In genomic region chr3:155510161-155510857, GRCm38 (mm10) we compare ENCODE assay signal across 24 mouse cellular contexts.
DNase-seq lines count a peak whose midpoint lies in the region; ATAC-seq and TF ChIP-seq lines count a peak whose summit lies in the region.
"Had no signal": no experiment of that assay in that cellular context is flagged by ENCODE, and none has a peak within 500 bp of the region (broad histone marks: within the 10 kb centered on the region; RNA-seq: fewer than 3 reads in every experiment).

No protein-coding gene starts in this region.

- TF ChIP-seq POLR2A in kidney, adult 2 months (IDR thresholded peaks at IDR 0.05; ENCODE audit: low read depth, low read length), result no peak

- H3K9me3 ChIP-seq in embryonic facial prominence, embryonic 13.5 days, result no peaks in the 10 kb centered on the region
- H3K9me3 ChIP-seq in embryonic facial prominence, embryonic 10.5 days, result no peaks in the 10 kb centered on the region
- no peaks in the 10 kb centered on the region for H3K9me3 ChIP-seq in kidney, embryonic 15.5 days (replicated peaks)
- H3K9me3 ChIP-seq in kidney, postnatal 0 days (replicated peaks; ENCODE audit: low read length), result no peaks in the 10 kb centered on the region
- no peaks in the 10 kb centered on the region for H3K9me3 ChIP-seq in neural tube, embryonic 12.5 days
- H3K9me3 ChIP-seq: forebrain, embryonic 13.5 days; forebrain, embryonic 15.5 days had no signal

- H3K4me1 ChIP-seq in embryonic facial prominence, embryonic 13.5 days, result no peaks in the 10 kb centered on the region
- H3K4me1 ChIP-seq in embryonic facial prominence, embryonic 10.5 days, result no peaks in the 10 kb centered on the region
- H3K4me1 ChIP-seq in kidney, embryonic 15.5 days, result no peaks in the 10 kb centered on the region
- H3K4me1 ChIP-seq in kidney, adult 2 months (ENCODE audit: control insufficient read depth, insufficient read depth, low read length), result no peaks in the 10 kb centered on the region
- H3K4me1 ChIP-seq in kidney, postnatal 0 days (replicated peaks; ENCODE audit: insufficient read depth, low read length), result no peaks in the 10 kb centered on the region
- H3K4me1 ChIP-seq in neural tube, embryonic 12.5 days, result no peaks in the 10 kb centered on the region
- H3K4me1 ChIP-seq: forebrain, embryonic 13.5 days; forebrain, embryonic 15.5 days had no signal

- no peak for TF ChIP-seq CTCF in kidney, adult 2 months (conservative IDR thresholded peaks at IDR 0.05; ENCODE audit: insufficient read depth, insufficient read length, low read depth, low read length)
- no peak for TF ChIP-seq CTCF in kidney, postnatal 0 days (IDR thresholded peaks at IDR 0.05; ENCODE audit: low read depth)

- 97% methylated on average over 1 of the region's 1 CpGs for WGBS in embryonic facial prominence, embryonic 13.5 days
- WGBS in embryonic facial prominence, embryonic 10.5 days, result 88% methylated on average over 1 of the region's 1 CpGs
- whole genome bisulfite sequencing in kidney, embryonic 15.5 days, result 35% methylated on average over 1 of the region's 1 CpGs
- 24% methylated on average over 1 of the region's 1 CpGs for WGBS in kidney, adult 2 months
- 35% methylated on average over 1 of the region's 1 CpGs for WGBS in kidney, postnatal 0 days
- WGBS in neural tube, embryonic 12.5 days, result 73% methylated on average over 1 of the region's 1 CpGs

- no peaks in the 10 kb centered on the region for H3K36me3 ChIP-seq in embryonic facial prominence, embryonic 13.5 days
- H3K36me3 ChIP-seq in embryonic facial prominence, embryonic 10.5 days (replicated peaks), result no peaks in the 10 kb centered on the region
- no peaks in the 10 kb centered on the region for H3K36me3 ChIP-seq in kidney, embryonic 15.5 days
- no peaks in the 10 kb centered on the region for H3K36me3 ChIP-seq in kidney, adult 2 months (ENCODE audit: control insufficient read depth, insufficient read depth, low read length)
- no peaks in the 10 kb centered on the region for H3K36me3 ChIP-seq in kidney, postnatal 0 days (ENCODE audit: insufficient read depth, low read length)
- H3K36me3 ChIP-seq in neural tube, embryonic 12.5 days, result no peaks in the 10 kb centered on the region
- H3K36me3 ChIP-seq: forebrain, embryonic 15.5 days; G1E had no signal

- H3K9ac ChIP-seq in embryonic facial prominence, embryonic 13.5 days, result no peak overlapping the region
- H3K9ac ChIP-seq in kidney, embryonic 15.5 days, result no peak overlapping the region
- H3K9ac ChIP-seq in kidney, postnatal 0 days (ENCODE audit: low read depth, low read length), result no peak overlapping the region
- H3K9ac ChIP-seq in neural tube, embryonic 12.5 days, result no peak overlapping the region
- H3K9ac ChIP-seq: forebrain, embryonic 13.5 days; forebrain, embryonic 15.5 days had no signal

- no peak for DNase-seq in embryonic facial prominence, embryonic 10.5 days (ENCODE audit: low spot score)
- no peak for DNase-seq in kidney, adult 2 months
- peak; percentile 14 for DNase-seq in kidney, postnatal 0 days (ENCODE audit: low spot score)
- no peak for DNase-seq in kidney, postnatal 14 days
- no peak for DNase-seq in neural tube, embryonic 10.5 days (ENCODE audit: extremely low spot score, low spot score)
- DNase-seq: adrenal gland, adult 8-10 months; adrenal gland, postnatal 14 days; adrenal gland, postnatal 36 days; B cell, adult 2 months; cerebellum, adult 11-12 months; cerebellum, adult 2 months; cerebellum, adult 9-10 months; cerebellum, postnatal 10 days; cerebellum, postnatal 25 days had no signal

- H3K4me3 ChIP-seq in embryonic facial prominence, embryonic 13.5 days, result no peak overlapping the region
- no peak overlapping the region for H3K4me3 ChIP-seq in embryonic facial prominence, embryonic 10.5 days
- no peak overlapping the region for H3K4me3 ChIP-seq in kidney, embryonic 15.5 days (replicated peaks)
- H3K4me3 ChIP-seq in kidney, adult 2 months (ENCODE audit: insufficient read depth, low read depth, low read length), result no peak overlapping the region
- no peak overlapping the region for H3K4me3 ChIP-seq in kidney, postnatal 0 days (replicated peaks; ENCODE audit: low read depth, low read length)
- H3K4me3 ChIP-seq in neural tube, embryonic 12.5 days, result no peak overlapping the region
- H3K4me3 ChIP-seq: forebrain, embryonic 13.5 days; forebrain, embryonic 15.5 days had no signal

- H3K27me3 ChIP-seq in embryonic facial prominence, embryonic 13.5 days, result no peaks in the 10 kb centered on the region
- H3K27me3 ChIP-seq in embryonic facial prominence, embryonic 10.5 days (replicated peaks; ENCODE audit: low read depth, poor library complexity, severe bottlenecking), result no peaks in the 10 kb centered on the region
- H3K27me3 ChIP-seq in kidney, embryonic 15.5 days, result no peaks in the 10 kb centered on the region
- H3K27me3 ChIP-seq in kidney, adult 2 months (replicated peaks; ENCODE audit: control insufficient read depth, insufficient read depth, low read length), result no peaks in the 10 kb centered on the region
- no peaks in the 10 kb centered on the region for H3K27me3 ChIP-seq in kidney, postnatal 0 days (ENCODE audit: insufficient read depth, low read length)
- H3K27me3 ChIP-seq in neural tube, embryonic 12.5 days (replicated peaks), result no peaks in the 10 kb centered on the region
- H3K27me3 ChIP-seq: CH12.LX; forebrain, embryonic 13.5 days; forebrain, embryonic 15.5 days; Patski had no signal

- no peak overlapping the region for H3K4me2 ChIP-seq in embryonic facial prominence, embryonic 13.5 days
- H3K4me2 ChIP-seq in kidney, embryonic 15.5 days, result no peak overlapping the region
- no peak overlapping the region for H3K4me2 ChIP-seq in kidney, postnatal 0 days (ENCODE audit: low read length)
- no peak overlapping the region for H3K4me2 ChIP-seq in neural tube, embryonic 12.5 days (replicated peaks)
- H3K4me2 ChIP-seq: forebrain, embryonic 13.5 days; forebrain, embryonic 15.5 days had no signal

- H3K27ac ChIP-seq in embryonic facial prominence, embryonic 13.5 days, result no peak overlapping the region
- H3K27ac ChIP-seq in embryonic facial prominence, embryonic 10.5 days (replicated peaks), result no peak overlapping the region
- H3K27ac ChIP-seq in kidney, embryonic 15.5 days, result no peak overlapping the region
- no peak overlapping the region for H3K27ac ChIP-seq in kidney, adult 2 months (ENCODE audit: insufficient read depth, low read depth, low read length)
- H3K27ac ChIP-seq in kidney, postnatal 0 days, result no peak overlapping the region
- H3K27ac ChIP-seq in neural tube, embryonic 12.5 days, result no peak overlapping the region
- H3K27ac ChIP-seq: forebrain, embryonic 13.5 days; forebrain, embryonic 15.5 days had no signal

- 0 out of 2 replicates have a peak, but pooled peaks have one; percentile 52 for ATAC-seq in embryonic facial prominence, embryonic 13.5 days (ENCODE audit: insufficient number of reproducible peaks, insufficient read depth, low FRiP score, low TSS enrichment, low read depth)
- peak; percentile 90 for ATAC-seq in kidney, embryonic 15.5 days (replicated peaks; ENCODE audit: low FRiP score)
- ATAC-seq in kidney, postnatal 0 days (replicated peaks; ENCODE audit: low FRiP score, low read depth), result peak; percentile 63
- ATAC-seq in neural tube, embryonic 12.5 days (ENCODE audit: low FRiP score, low read depth), result 0 out of 2 replicates have a peak, but pooled peaks have one; percentile 17
- ATAC-seq: activated CD4-positive, CD25-positive, alpha-beta regulatory T cell, adult 4 months; CD4-positive, CD25-positive, alpha-beta regulatory T cell, adult 4 months; forebrain, embryonic 13.5 days; forebrain, embryonic 15.5 days; Patski had no signal

Comparison
In these comparisons a context has a peak if more than half of its experiments do, and no peak if none do; other contexts are left out.
1. ATAC-seq: peak in every context shown above with its lines; median percentile 90 in kidney, embryonic 15.5 days; 63 in kidney, postnatal 0 days; 52 in embryonic facial prominence, embryonic 13.5 days; 17 in neural tube, embryonic 12.5 days.